Mouse (Mus musculus) limb, embryonic 11.5 days (tissue): ENCODE measurements at regions not wholly inside any gene's neighbourhood (a gene's known extent, or its start where the extent isn't known, plus 50 kb on each side); places are given as distances from the start of the nearest gene placed in this dataset.
"Not testable (repeated sequence)": the region's sequence is repeated elsewhere in the genome, so short reads cannot be mapped to it uniquely, and the experiment has no call there.

ENCODE experiments used
- ATAC-seq: fragments of 200-750 bp; cut with Nextera tagmentation; 2 replicates; pipeline ENCODE4 v1.8.0; 2017; ENCODE audit warnings: low read depth; ENCODE audit not compliant: insufficient number of reproducible peaks, low FRiP score, low TSS enrichment
- DNase-seq: peaks from one replicate; pipeline ENCODE4 v3.0.0-alpha.2; 2015; ENCODE audit warnings: low spot score
- H3K27ac ChIP-seq: fragments of 300-500 bp; sonication (generic); replicated peaks from 2 replicates; pipeline ENCODE4 v1.5.1; 2014; ENCODE audit warnings: low read depth, mild to moderate bottlenecking, low read length
- H3K27me3 ChIP-seq: fragments of 300-500 bp; sonication (generic); 2 replicates; pipeline ENCODE4 v1.6.1; 2014; ENCODE audit warnings: mild to moderate bottlenecking, low read length, mixed read lengths; ENCODE audit not compliant: control insufficient read depth, insufficient read depth
- H3K36me3 ChIP-seq: fragments of 300-500 bp; sonication (generic); 2 replicates; pipeline ENCODE4 v1.6.1; 2014; ENCODE audit warnings: mild to moderate bottlenecking, low read length, moderate library complexity, mixed read lengths; ENCODE audit not compliant: control insufficient read depth, insufficient read depth
- H3K4me1 ChIP-seq: fragments of 300-500 bp; sonication (generic); 2 replicates; pipeline ENCODE4 v1.6.1; 2014; ENCODE audit warnings: low read length, mixed read lengths; ENCODE audit not compliant: control insufficient read depth, insufficient read depth
- H3K4me2 ChIP-seq: fragments of 300-500 bp; sonication (generic); 2 replicates; pipeline ENCODE4 v1.6.1; 2014; ENCODE audit warnings: low read depth, mild to moderate bottlenecking, moderate library complexity; ENCODE audit not compliant: severe bottlenecking
- H3K4me3 ChIP-seq: fragments of 300-500 bp; sonication (generic); 2 replicates; pipeline ENCODE4 v1.5.1; 2014; ENCODE audit warnings: low read depth, low read length
- H3K9ac ChIP-seq: fragments of 300-500 bp; sonication (generic); 2 replicates; pipeline ENCODE4 v1.6.1; 2014; ENCODE audit warnings: mild to moderate bottlenecking, low read length
- H3K9me3 ChIP-seq: fragments of 300-500 bp; sonication (generic); 2 replicates; pipeline ENCODE4 v1.6.1; 2016; ENCODE audit warnings: low read length; ENCODE audit not compliant: control insufficient read depth
- WGBS: fragments of 180-500 bp; shearing (Covaris S2); extraction: QIAGEN DNeasy Blood & Tissue Kit; methylation state at CpG from one replicate; pipeline ENCODE4 v1.1.7; 2014; 5-methylcytosine and 5-hydroxymethylcytosine counted together

- H3K36me3 ChIP-seq = no peaks in the 10 kb centered on the region
- H3K9me3 ChIP-seq = no peaks in the 10 kb centered on the region
- no peak overlapping the region for H3K4me2 ChIP-seq
- no peak overlapping the region for H3K4me3 ChIP-seq
- H3K27ac ChIP-seq = no peak overlapping the region
- 74% methylated on average over 3 of the region's 3 CpGs for WGBS
- DNase-seq (no peak), ATAC-seq (no peak)
- H3K27me3 ChIP-seq = no peaks in the 10 kb centered on the region
- no peaks in the 10 kb centered on the region for H3K4me1 ChIP-seq
- H3K9ac ChIP-seq = no peak overlapping the region
Measured at GRCm38 (mm10) chr3:21626029-21626428, 450.4 kb upstream of the Tbl1xr1 start.

DNA sequence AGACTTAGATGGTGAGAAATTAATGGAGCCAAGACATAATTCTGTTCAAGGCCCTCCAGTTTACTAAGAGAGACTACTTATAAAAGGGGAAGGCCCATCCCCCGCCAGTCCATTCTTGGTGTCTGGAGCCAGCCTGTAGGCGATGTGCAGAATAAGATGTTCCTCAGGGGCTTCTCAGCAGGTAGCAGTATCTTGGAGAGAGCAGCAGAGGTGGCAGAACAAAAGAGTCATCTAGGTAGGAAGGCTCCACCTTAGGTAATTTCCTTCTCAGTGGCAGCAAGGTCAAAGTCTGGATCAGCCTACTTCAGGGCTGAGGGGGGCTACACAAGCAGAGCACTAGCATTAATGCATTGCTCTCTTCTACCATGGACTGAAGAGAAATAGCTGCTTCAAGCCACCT lies 449.4 kb upstream of the Tbl1xr1 start:
- H3K9ac ChIP-seq, H3K4me3 ChIP-seq, ATAC-seq, DNase-seq, H3K27me3 ChIP-seq, H3K4me1 ChIP-seq, H3K4me2 ChIP-seq, H3K9me3 ChIP-seq, H3K27ac ChIP-seq, H3K36me3 ChIP-seq: not testable (repeated sequence)
- WGBS = 82% methylated on average over 2 of the region's 2 CpGs

DNA sequence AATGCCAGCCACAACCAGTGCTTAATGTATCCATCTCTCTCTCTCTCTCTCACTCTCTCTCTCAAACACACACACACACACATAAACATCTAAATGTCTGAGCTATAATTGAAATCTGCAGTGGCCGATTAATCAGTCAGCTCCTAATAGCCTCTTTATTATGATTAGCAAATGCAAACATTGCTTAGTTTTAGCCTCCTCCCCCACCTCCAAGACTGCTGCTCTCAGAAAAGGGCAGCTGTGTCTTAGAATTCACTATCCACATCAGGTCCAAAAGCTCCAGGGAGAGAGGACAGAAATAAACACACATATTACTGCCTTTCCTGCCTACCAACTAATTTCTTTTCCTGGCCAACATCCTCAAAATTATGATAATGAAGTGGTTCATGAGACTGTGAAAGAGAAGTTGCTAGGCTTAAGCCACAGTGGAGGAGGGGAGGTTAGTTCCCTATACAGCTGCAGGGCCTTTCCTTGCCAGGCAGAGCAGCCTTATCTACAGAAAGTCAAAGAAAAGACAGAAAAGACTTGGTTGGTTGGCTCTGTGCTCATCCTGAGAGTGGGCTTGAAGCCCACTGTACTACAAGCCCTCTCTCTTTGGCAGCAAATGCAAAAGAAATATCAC lies 442.7 kb upstream of the Tbl1xr1 start:
- Histone ChIP-seq H3K4me1 (no peaks in the 10 kb centered on the region), H3K27ac (no peak overlapping the region), H3K9me3 (no peaks in the 10 kb centered on the region), H3K27me3 (no peaks in the 10 kb centered on the region), H3K36me3 (no peaks in the 10 kb centered on the region), H3K4me3 (no peak overlapping the region), H3K9ac (no peak overlapping the region), H3K4me2 (no peak overlapping the region)
- WGBS = 56% methylated on average over 1 of the region's 1 CpGs
- DNase-seq = no peak
- ATAC-seq = no peak

DNA sequence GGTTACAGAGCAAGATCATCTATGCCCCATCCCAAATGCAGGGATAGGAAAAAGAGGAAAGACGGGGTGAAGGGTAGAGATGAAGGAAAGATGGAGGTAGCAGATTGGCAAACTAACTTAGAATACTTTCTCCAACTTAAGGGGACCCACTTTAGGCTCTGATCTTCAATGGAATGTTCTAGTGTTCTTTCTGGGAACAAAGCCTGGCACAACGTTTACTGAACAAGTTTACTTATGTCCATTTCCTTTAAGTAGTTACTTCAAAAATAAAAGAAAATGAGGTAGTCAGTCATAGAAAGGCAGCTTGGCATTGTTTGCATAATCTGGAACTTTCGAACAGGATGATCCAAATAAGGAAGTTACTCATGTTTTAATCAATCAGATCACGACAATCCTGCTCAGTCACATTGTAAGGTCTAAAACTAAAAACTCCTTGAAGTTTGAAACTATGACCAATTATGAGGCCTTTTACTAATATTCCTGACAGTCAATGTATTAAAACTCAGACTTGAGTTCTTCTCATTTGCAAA lies 441.7 kb upstream of the Tbl1xr1 start:
- no peaks in the 10 kb centered on the region for H3K36me3 ChIP-seq
- 96% methylated on average over 4 of the region's 4 CpGs for WGBS
- ATAC-seq = no peak
- H3K4me1 ChIP-seq = no peaks in the 10 kb centered on the region
- no peak overlapping the region for H3K4me2 ChIP-seq
- H3K9me3 ChIP-seq = no peaks in the 10 kb centered on the region
- no peak for DNase-seq
- no peak overlapping the region for H3K9ac ChIP-seq
- H3K4me3 ChIP-seq = no peak overlapping the region
- no peak overlapping the region for H3K27ac ChIP-seq
- H3K27me3 ChIP-seq = no peaks in the 10 kb centered on the region

GRCm38 (mm10) chr3:21638886-21639285 lies 437.6 kb upstream of the Tbl1xr1 start:
- Histone ChIP-seq H3K9ac (no peak overlapping the region), H3K4me3 (no peak overlapping the region), H3K4me2 (no peak overlapping the region), H3K27ac (no peak overlapping the region), H3K4me1 (no peaks in the 10 kb centered on the region), H3K36me3 (no peaks in the 10 kb centered on the region), H3K27me3 (no peaks in the 10 kb centered on the region), H3K9me3 (no peaks in the 10 kb centered on the region)
- ATAC-seq (no peak), DNase-seq (no peak)
- 86% methylated on average over 5 of the region's 5 CpGs for WGBS

DNA sequence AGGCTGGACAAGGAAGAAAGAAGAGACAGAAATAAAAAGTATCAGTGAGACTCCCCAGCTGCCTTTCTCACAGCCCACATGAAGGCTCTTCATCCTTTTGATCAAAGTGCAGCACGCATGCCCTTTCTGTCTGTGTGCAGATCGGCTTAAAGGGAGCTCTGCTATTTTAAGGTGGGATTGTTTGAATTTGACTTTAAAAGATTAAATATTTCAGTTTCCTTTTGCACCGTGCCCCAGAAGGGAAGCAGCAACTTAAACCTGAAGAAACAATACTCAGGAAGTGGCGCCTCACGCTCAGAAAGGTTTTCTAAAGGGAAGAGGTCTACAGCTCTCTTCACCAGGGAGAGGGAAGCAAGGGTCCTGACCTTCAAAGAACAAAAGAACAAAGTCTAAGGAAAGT lies 436.9 kb upstream of the Tbl1xr1 start:
- Histone ChIP-seq H3K9me3 (no peaks in the 10 kb centered on the region), H3K4me3 (no peak overlapping the region), H3K36me3 (no peaks in the 10 kb centered on the region), H3K4me1 (no peaks in the 10 kb centered on the region), H3K4me2 (no peak overlapping the region), H3K27me3 (no peaks in the 10 kb centered on the region), H3K9ac (no peak overlapping the region), H3K27ac (no peak overlapping the region)
- no peak for ATAC-seq
- DNase-seq = no peak
- WGBS = 74% methylated on average over 5 of the region's 5 CpGs

GRCm38 (mm10) chr3:21644086-21644485 lies 432.4 kb upstream of the Tbl1xr1 start:
- no peak overlapping the region for H3K4me3 ChIP-seq
- no peaks in the 10 kb centered on the region for H3K9me3 ChIP-seq
- no peak for ATAC-seq
- WGBS = 75% methylated on average over 2 of the region's 2 CpGs
- no peaks in the 10 kb centered on the region for H3K4me1 ChIP-seq
- no peak for DNase-seq
- no peaks in the 10 kb centered on the region for H3K36me3 ChIP-seq
- H3K27me3 ChIP-seq = no peaks in the 10 kb centered on the region
- H3K27ac ChIP-seq = no peak overlapping the region
- no peak overlapping the region for H3K9ac ChIP-seq
- no peak overlapping the region for H3K4me2 ChIP-seq

DNA sequence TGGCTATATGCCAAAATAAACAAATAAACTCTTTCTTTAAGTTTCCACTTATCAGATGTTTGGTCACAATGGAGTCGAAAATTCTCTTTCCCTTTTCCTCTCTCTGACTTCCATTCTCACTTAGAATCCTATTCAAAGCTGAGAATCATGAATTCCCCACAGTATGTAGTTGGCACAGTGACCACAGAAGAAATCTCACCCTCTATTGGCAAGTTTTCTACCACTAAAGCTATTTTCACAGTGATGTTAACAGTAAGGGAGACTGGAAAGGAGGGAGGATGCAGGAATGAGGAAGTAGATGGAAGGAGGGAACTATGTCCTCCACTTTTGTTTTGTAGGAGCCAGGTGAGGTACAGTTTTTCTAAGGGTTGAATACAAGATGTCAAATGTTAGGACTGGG lies 431.2 kb upstream of the Tbl1xr1 start:
- 69% methylated on average over 1 of the region's 1 CpGs for WGBS
- Histone ChIP-seq H3K4me3 (no peak overlapping the region), H3K9ac (no peak overlapping the region), H3K9me3 (no peaks in the 10 kb centered on the region), H3K27ac (no peak overlapping the region), H3K36me3 (no peaks in the 10 kb centered on the region), H3K27me3 (no peaks in the 10 kb centered on the region), H3K4me2 (no peak overlapping the region), H3K4me1 (no peaks in the 10 kb centered on the region)
- no peak for DNase-seq
- ATAC-seq = no peak

DNA sequence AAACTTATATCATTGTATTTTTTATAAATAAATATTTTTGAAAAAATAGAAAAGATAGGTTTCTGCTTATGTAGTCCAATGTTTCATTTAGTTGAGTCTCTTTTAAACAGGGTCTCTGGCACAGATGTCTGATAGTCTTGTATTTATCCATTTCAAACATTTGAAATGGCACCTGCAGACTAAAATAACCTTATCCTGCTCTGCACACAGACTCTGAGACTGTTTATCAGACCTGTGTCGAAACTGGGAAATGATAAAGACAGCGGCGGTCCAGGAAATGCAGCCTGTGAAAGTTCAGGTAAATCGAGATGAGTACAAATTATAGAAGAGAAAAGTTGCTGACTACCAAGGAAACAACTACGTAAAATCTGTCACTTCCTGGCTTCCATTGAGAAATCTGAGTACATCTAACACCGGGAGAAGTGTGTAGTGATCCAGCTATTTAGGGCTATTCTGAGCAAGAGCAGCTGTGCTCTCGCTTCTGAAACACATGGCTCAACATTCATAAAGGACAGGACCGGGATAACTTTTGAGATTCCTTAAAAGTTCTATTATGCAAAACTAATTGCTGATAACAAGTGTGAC lies 426.5 kb upstream of the Tbl1xr1 start:
- WGBS = 85% methylated on average over 8 of the region's 8 CpGs
- no peak for ATAC-seq
- H3K36me3 ChIP-seq = no peaks in the 10 kb centered on the region
- no peaks in the 10 kb centered on the region for H3K4me1 ChIP-seq
- no peak overlapping the region for H3K4me2 ChIP-seq
- DNase-seq = no peak
- H3K4me3 ChIP-seq = no peak overlapping the region
- no peaks in the 10 kb centered on the region for H3K27me3 ChIP-seq
- no peaks in the 10 kb centered on the region for H3K9me3 ChIP-seq
- no peak overlapping the region for H3K9ac ChIP-seq
- H3K27ac ChIP-seq = no peak overlapping the region
